ENCODE assay signal across 12 mouse cellular contexts in genomic region chr7:31116721-31117145, GRCm38 (mm10). TPM values are rescaled to one million over a fixed set of nuclear protein-coding genes. Genes with fewer than 3 reads are reported as not detected.
A peak's percentile ranks its signal among the peaks of the same experiment; 100 is the strongest.
DNase-seq lines count a peak whose midpoint lies in the region; ATAC-seq and TF ChIP-seq lines count a peak whose summit lies in the region.
"Had no signal": no experiment of that assay in that cellular context is flagged by ENCODE, and none has a peak within 500 bp of the region (broad histone marks: within the 10 kb centered on the region; RNA-seq: fewer than 3 reads in every experiment).

No protein-coding gene starts in this region.

- no peak for ATAC-seq in kidney, embryonic 14.5 days (ENCODE audit: low FRiP score, low TSS enrichment)
- ATAC-seq in liver, embryonic 14.5 days (ENCODE audit: insufficient read depth): peak; percentile 7; the same call in 1 of the 2 replicates

- no peak for TF ChIP-seq EP300 in liver, embryonic 14.5 days (IDR thresholded peaks at IDR 0.05; ENCODE audit: low read depth)

- DNase-seq in embryo, embryonic 10.5 days (ENCODE audit: low spot score): peak; percentile 42
- DNase-seq in embryo, embryonic 10 days (ENCODE audit: low spot score): no peak
- DNase-seq in kidney, adult 2 months: no peak
- DNase-seq in cerebellum, adult 9-11 months: peak; percentile 75
- DNase-seq in liver, embryonic 14.5 days (ENCODE audit: low read depth in 3 of 3, low spot score in 3 of 3): peak in 1 of 3 experiments; percentile 7
- no peak for DNase-seq in spleen, adult 18-20 months
- no peak for DNase-seq in left cerebral cortex, postnatal 25 days (ENCODE audit: low spot score in 2 of 2)
- DNase-seq: B cell, adult 2 months; heart, postnatal 36 days had no signal

- H3K9ac ChIP-seq in kidney, embryonic 14.5 days (ENCODE audit: low read depth, low read length): no peak overlapping the region
- H3K9ac ChIP-seq in liver, embryonic 14.5 days (replicated peaks): no peak overlapping the region
- H3K9ac ChIP-seq: limb, embryonic 15.5 days had no signal

- 0 out of 2 replicates have a peak overlapping the region, but pooled peaks have one; percentile 3 for H3K4me2 ChIP-seq in kidney, embryonic 14.5 days (replicated peaks; ENCODE audit: low read depth, low read length)
- no peak overlapping the region for H3K4me2 ChIP-seq in liver, embryonic 14.5 days (ENCODE audit: low read depth)
- H3K4me2 ChIP-seq: limb, embryonic 15.5 days had no signal

- H3K27ac ChIP-seq in kidney, embryonic 14.5 days (ENCODE audit: low read depth, low read length): no peak overlapping the region
- no peak overlapping the region for H3K27ac ChIP-seq in kidney, adult 2 months (ENCODE audit: insufficient read depth, low read depth, low read length)
- H3K27ac ChIP-seq in liver, embryonic 14.5 days: no peak overlapping the region
- H3K27ac ChIP-seq: limb, embryonic 15.5 days had no signal

- H3K9me3 ChIP-seq in kidney, embryonic 14.5 days (ENCODE audit: control insufficient read depth, low read length): no peaks in the 10 kb centered on the region
- no peaks in the 10 kb centered on the region for H3K9me3 ChIP-seq in liver, embryonic 14.5 days (ENCODE audit: control insufficient read depth, low read length)
- H3K9me3 ChIP-seq: limb, embryonic 15.5 days had no signal

- no peak for TF ChIP-seq CTCF in kidney, adult 2 months (conservative IDR thresholded peaks at IDR 0.05; ENCODE audit: insufficient read depth, insufficient read length, low read depth, low read length)
- no peak for TF ChIP-seq CTCF in liver, embryonic 14.5 days (IDR thresholded peaks at IDR 0.05; ENCODE audit: low read depth)

- 40% methylated on average over 16 of the region's 16 CpGs for WGBS in kidney, embryonic 14.5 days
- WGBS in kidney, adult 2 months: 67% methylated on average over 16 of the region's 16 CpGs
- WGBS in liver, embryonic 14.5 days (ENCODE audit: insufficient replicate concordance): 53% methylated on average over 16 of the region's 16 CpGs

- TF ChIP-seq POLR2A in kidney, adult 2 months (IDR thresholded peaks at IDR 0.05; ENCODE audit: low read depth, low read length): no peak

- H3K4me3 ChIP-seq in kidney, embryonic 14.5 days (ENCODE audit: low read length): no peak overlapping the region
- no peak overlapping the region for H3K4me3 ChIP-seq in kidney, adult 2 months (ENCODE audit: insufficient read depth, low read depth, low read length)
- H3K4me3 ChIP-seq in liver, embryonic 14.5 days (ENCODE audit: insufficient read depth in 1 of 2, low read depth in 2 of 2, low read length in 2 of 2): no peak overlapping the region
- H3K4me3 ChIP-seq: limb, embryonic 15.5 days had no signal

- H3K36me3 ChIP-seq in kidney, embryonic 14.5 days (ENCODE audit: control insufficient read depth, insufficient read depth, low read length): no peaks in the 10 kb centered on the region
- no peaks in the 10 kb centered on the region for H3K36me3 ChIP-seq in kidney, adult 2 months (ENCODE audit: control insufficient read depth, insufficient read depth, low read length)
- no peaks in the 10 kb centered on the region for H3K36me3 ChIP-seq in liver, embryonic 14.5 days (replicated peaks; ENCODE audit: control insufficient read depth, insufficient read depth, low read depth)
- H3K36me3 ChIP-seq: limb, embryonic 15.5 days had no signal

- intact Hi-C loops in left cerebral cortex, postnatal 25 days (cut with DNase I): no loop called here

- H3K4me1 ChIP-seq in kidney, embryonic 14.5 days (ENCODE audit: control insufficient read depth, insufficient read depth, low read length): peaks cover 16% of the 10 kb centered on the region
- peaks cover 26% of the 10 kb centered on the region for H3K4me1 ChIP-seq in kidney, adult 2 months (ENCODE audit: control insufficient read depth, insufficient read depth, low read length)
- H3K4me1 ChIP-seq in liver, embryonic 14.5 days (replicated peaks; ENCODE audit: control insufficient read depth in 2 of 2, insufficient read depth in 2 of 2, low read length in 1 of 2): peaks cover 0 to 7% of the 10 kb centered on the region in 2 experiments; a peak in 1 of 4 replicates

- no peaks in the 10 kb centered on the region for H3K27me3 ChIP-seq in kidney, embryonic 14.5 days (ENCODE audit: control insufficient read depth, insufficient read depth, low read length)
- H3K27me3 ChIP-seq in kidney, adult 2 months (replicated peaks; ENCODE audit: control insufficient read depth, insufficient read depth, low read length): no peaks in the 10 kb centered on the region
- H3K27me3 ChIP-seq in liver, embryonic 14.5 days (ENCODE audit: control insufficient read depth, insufficient read depth, low read length): no peaks in the 10 kb centered on the region
- H3K27me3 ChIP-seq: limb, embryonic 15.5 days had no signal

RNA-seq across cellular contexts. Expression of gene Hpn, which starts 1.6 kb away (rescaled TPM):
- 26.4 and 27.5 TPM in 2 replicates for polyA plus RNA-seq in kidney, embryonic 14.5 days (2014; fragmentation: Nextera tagmentation; extraction: Ambion mirVana)
- polyA plus RNA-seq in kidney, adult 2 months (2012; rRNA removed): 626 and 739 TPM in 2 replicates
- 44.7 and 48.0 TPM in 2 replicates for polyA plus RNA-seq in liver, embryonic 14.5 days (2012; rRNA removed)
- polyA plus RNA-seq in liver, embryonic 14.5 days (2014; fragmentation: Nextera tagmentation; extraction: Ambion mirVana): 43.3 and 44.8 TPM in 2 replicates
- 1 to 10 TPM; 3.0 to 4.2 TPM for total RNA-seq in left cerebral cortex, postnatal 25 days (2021)

RNA-seq across cellular contexts. Expression of gene Scn1b, which starts 10.1 kb away (rescaled TPM):
- polyA plus RNA-seq in kidney, embryonic 14.5 days (2014; fragmentation: Nextera tagmentation; extraction: Ambion mirVana): 1.0 and 1.6 TPM in 2 replicates
- polyA plus RNA-seq in kidney, adult 2 months (2012; rRNA removed): 25.1 and 27.9 TPM in 2 replicates
- 0.97 and 1.0 TPM in 2 replicates for polyA plus RNA-seq in liver, embryonic 14.5 days (2012; rRNA removed)
- polyA plus RNA-seq in liver, embryonic 14.5 days (2014; fragmentation: Nextera tagmentation; extraction: Ambion mirVana): 0.45 and 0.52 TPM in 2 replicates
- total RNA-seq in left cerebral cortex, postnatal 25 days (2021): 100 to 1,000 TPM; 616 to 649 TPM

RNA-seq across cellular contexts. Expression of gene Gramd1a, which starts 39.0 kb away (rescaled TPM):
- polyA plus RNA-seq in kidney, embryonic 14.5 days (2014; fragmentation: Nextera tagmentation; extraction: Ambion mirVana): 50.3 and 61.9 TPM in 2 replicates
- polyA plus RNA-seq in kidney, adult 2 months (2012; rRNA removed): 53.8 and 57.1 TPM in 2 replicates
- 19.1 and 19.4 TPM in 2 replicates for polyA plus RNA-seq in liver, embryonic 14.5 days (2012; rRNA removed)
- 8.0 and 8.5 TPM in 2 replicates for polyA plus RNA-seq in liver, embryonic 14.5 days (2014; fragmentation: Nextera tagmentation; extraction: Ambion mirVana)
- 100 to 1,000 TPM; 108 to 110 TPM for total RNA-seq in left cerebral cortex, postnatal 25 days (2021)

RNA-seq across cellular contexts. Expression of gene Fxyd3, which starts 40.2 kb away (rescaled TPM):
- polyA plus RNA-seq in kidney, embryonic 14.5 days (2014; fragmentation: Nextera tagmentation; extraction: Ambion mirVana): 13.4 and 18.2 TPM in 2 replicates
- polyA plus RNA-seq in kidney, adult 2 months (2012; rRNA removed): 4.8 and 5.1 TPM in 2 replicates
- polyA plus RNA-seq in liver, embryonic 14.5 days (2012; rRNA removed): 0.52 and 0.54 TPM in 2 replicates
- polyA plus RNA-seq in liver, embryonic 14.5 days (2014; fragmentation: Nextera tagmentation; extraction: Ambion mirVana): 0.47 and 0.86 TPM in 2 replicates
- total RNA-seq in left cerebral cortex, postnatal 25 days (2021): not detected
- total RNA-seq: monocyte, adult 5-6 weeks had no signal

RNA-seq across cellular contexts. Expression of gene Lgi4, which starts 57.6 kb away (rescaled TPM):
- 0.47 TPM in 1 of 2 replicates, not detected in the other for polyA plus RNA-seq in kidney, embryonic 14.5 days (2014; fragmentation: Nextera tagmentation; extraction: Ambion mirVana)
- polyA plus RNA-seq in kidney, adult 2 months (2012; rRNA removed): 0.99 and 2.2 TPM in 2 replicates
- 0.04 and 0.16 TPM in 2 replicates for polyA plus RNA-seq in liver, embryonic 14.5 days (2012; rRNA removed)
- polyA plus RNA-seq in liver, embryonic 14.5 days (2014; fragmentation: Nextera tagmentation; extraction: Ambion mirVana): 0.10 TPM in 1 of 2 replicates, not detected in the other
- 10 to 100 TPM; 24.2 to 24.9 TPM for total RNA-seq in left cerebral cortex, postnatal 25 days (2021)

Comparison
In these comparisons a context has a peak if more than half of its experiments do, and no peak if none do; other contexts are left out.
1. DNase-seq: peak in embryo, embryonic 10.5 days (single experiment) and cerebellum, adult 9-11 months (single experiment); none in embryo, embryonic 10 days (single experiment), kidney, adult 2 months (single experiment), spleen, adult 18-20 months (0 of 2) and left cerebral cortex, postnatal 25 days (0 of 2).
2. RNA of gene Hpn, which starts 1.6 kb away (polyA plus RNA-seq): 626 to 739 TPM in kidney, adult 2 months; 43.3 to 48.0 TPM in liver, embryonic 14.5 days and 26.4 to 27.5 TPM in kidney, embryonic 14.5 days; every median in the first group is over 10 times any median in the second.
3. RNA of gene Scn1b, which starts 10.1 kb away (polyA plus RNA-seq): 25.1 to 27.9 TPM in kidney, adult 2 months; 1.0 to 1.6 TPM in kidney, embryonic 14.5 days and 0.45 to 1.0 TPM in liver, embryonic 14.5 days; every median in the first group is over 10 times any median in the second.